Mouse (Mus musculus): Measurements from ENCODE around the gene Olfr974. TPM values are rescaled to one million over a fixed set of nuclear protein-coding genes. Genes with fewer than 3 reads are reported as not detected.

Olfr974 gene
- not detected in 2 replicates for polyA plus RNA-seq (2012)

DNA sequence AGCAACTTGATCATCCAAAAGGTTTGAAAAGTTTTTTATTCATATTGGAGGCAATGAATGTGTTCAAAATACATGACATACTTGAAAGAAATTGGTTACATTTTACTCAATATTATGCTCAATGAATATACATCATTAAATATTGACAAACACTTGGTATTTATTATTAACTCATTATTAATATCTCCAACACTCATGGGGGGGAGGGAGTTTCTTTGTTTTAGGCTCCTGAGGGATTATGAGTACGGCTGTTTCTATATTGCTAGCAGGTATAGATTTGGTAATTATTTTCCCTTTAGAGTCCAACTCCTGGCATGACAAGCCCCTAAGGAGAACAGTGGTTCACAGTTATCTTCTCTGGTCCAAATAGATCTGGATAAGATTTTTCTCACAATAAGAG, at the start of gene Olfr974:
TSS of gene Olfr974 (plus strand) at position 301 of the 400 bp plus-strand sequence.

DNA sequence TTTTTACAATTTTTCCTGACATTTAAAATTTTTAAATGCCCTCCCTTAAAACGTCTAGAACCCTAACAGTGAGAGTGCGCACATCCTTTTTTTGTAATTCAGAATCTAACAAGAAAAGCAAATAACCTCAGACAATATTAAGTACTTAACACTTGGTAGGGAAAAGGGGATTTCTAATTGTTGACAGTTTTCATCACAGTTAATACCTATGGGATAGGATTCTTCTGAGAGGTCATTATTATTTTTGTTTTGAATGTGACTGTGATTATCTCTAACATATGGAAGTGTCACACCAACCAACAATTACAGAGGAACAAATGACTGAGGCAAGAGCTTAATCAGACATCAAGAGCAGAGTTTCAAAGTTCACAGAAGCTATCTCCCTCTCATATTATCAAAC, 30.3 kb upstream of the Olfr974 start, which contains the start of gene Olfr229:
TSS of gene Olfr229 (plus strand) at position 301 of the 400 bp plus-strand sequence.

GRCm38 (mm10) chr9:39951946-39952345, 14.6 kb downstream of the Olfr974 start, which contains the start of gene Olfr975:
Gene Olfr975 (minus strand): TSS chr9:39952046.

DNA sequence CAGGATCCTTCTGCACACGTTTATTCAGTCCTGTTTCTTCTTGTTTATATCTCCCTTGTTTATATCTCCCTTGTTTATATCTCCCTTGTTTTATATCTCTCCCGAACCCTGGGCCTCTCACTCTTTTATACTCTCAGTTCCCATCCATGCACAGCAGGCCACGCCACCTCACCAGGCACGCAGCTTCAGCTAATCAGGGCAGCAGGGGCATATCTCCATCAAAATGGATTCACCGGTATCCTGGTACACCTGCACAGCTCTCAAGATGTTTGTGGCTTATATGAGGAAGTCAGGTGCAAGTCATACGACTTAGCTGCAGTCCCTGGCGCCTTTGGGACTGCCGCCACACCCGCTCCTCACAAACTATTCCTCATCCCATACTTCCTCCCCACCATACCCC, 23.7 kb downstream of the Olfr974 start, which contains the start of gene Olfr976:
TSS of gene Olfr976 (minus strand) at position 101 of the 400 bp plus-strand sequence.

GRCm38 (mm10) chr9:39991813-39992212, 54.5 kb downstream of the Olfr974 start, which contains the start of gene Olfr978:
Gene Olfr978 (plus strand): TSS chr9:39992113.

Other genes with a start within 250 kb of the Olfr974 start
- not detected in 2 replicates for gene Olfr149, start 230.4 kb upstream of the Olfr974 start, polyA plus RNA-seq (2012)
- gene Olfr965, start 226.1 kb upstream of the Olfr974 start, polyA plus RNA-seq (2012), result 0.10 TPM in 1 of 2 replicates, not detected in the other
- gene Olfr150, start 206.5 kb upstream of the Olfr974 start, polyA plus RNA-seq (2012), result not detected in 2 replicates
- gene Olfr967, start 191.3 kb upstream of the Olfr974 start, polyA plus RNA-seq (2012), result not detected in 2 replicates
- not detected in 2 replicates for gene Olfr968, start 154.2 kb upstream of the Olfr974 start, polyA plus RNA-seq (2012)
- not detected in 2 replicates for gene Olfr969, start 146.6 kb upstream of the Olfr974 start, polyA plus RNA-seq (2012)
- not detected in 2 replicates for gene Olfr970, start 128.6 kb upstream of the Olfr974 start, polyA plus RNA-seq (2012)
- not detected in 2 replicates for gene Olfr971, start 100.6 kb upstream of the Olfr974 start, polyA plus RNA-seq (2012)
- not detected in 2 replicates for gene Olfr972, start 71.1 kb upstream of the Olfr974 start, polyA plus RNA-seq (2012)
- gene Olfr229, start 30.2 kb upstream of the Olfr974 start, polyA plus RNA-seq (2012), result not detected in 2 replicates
- not detected in 2 replicates for gene Olfr975, start 14.5 kb downstream of the Olfr974 start, polyA plus RNA-seq (2012)
- gene Olfr976, start 23.6 kb downstream of the Olfr974 start, polyA plus RNA-seq (2012), result not detected in 2 replicates
- not detected in 2 replicates for gene Olfr978, start 54.6 kb downstream of the Olfr974 start, polyA plus RNA-seq (2012)
- gene Olfr979, start 66.0 kb downstream of the Olfr974 start, polyA plus RNA-seq (2012), result not detected in 2 replicates
- gene Olfr980, start 72.1 kb downstream of the Olfr974 start, polyA plus RNA-seq (2012), result not detected in 2 replicates
- gene Olfr981, start 84.0 kb downstream of the Olfr974 start, polyA plus RNA-seq (2012), result not detected in 2 replicates
- not detected in 2 replicates for gene Olfr982, start 136.3 kb downstream of the Olfr974 start, polyA plus RNA-seq (2012)
- not detected in 2 replicates for gene Olfr983, start 156.1 kb downstream of the Olfr974 start, polyA plus RNA-seq (2012)
- not detected in 2 replicates for gene Olfr984, start 176.7 kb downstream of the Olfr974 start, polyA plus RNA-seq (2012)
- gene Olfr985, start 192.7 kb downstream of the Olfr974 start, polyA plus RNA-seq (2012), result not detected in 2 replicates
- not detected in 2 replicates for gene Tmem225, start 210.6 kb downstream of the Olfr974 start, polyA plus RNA-seq (2012)
- not detected in 2 replicates for gene Olfr986, start 243.4 kb downstream of the Olfr974 start, polyA plus RNA-seq (2012)